Mouse (Mus musculus) kidney, adult 2 months (tissue): ENCODE data around the gene Vps26c.

Source experiments
- CTCF ChIP-seq: fragments of 200-500 bp; conservative IDR thresholded peaks from 2 replicates; pipeline ENCODE4 v1.5.1; 2011; ENCODE audit warnings: low read depth, mild to moderate bottlenecking, control low read depth, low read length, moderate library complexity, mixed read lengths; ENCODE audit not compliant: insufficient read depth, insufficient read length
- POLR2A ChIP-seq: fragments of 200-500 bp; IDR thresholded peaks from one replicate; pipeline ENCODE4 v1.6.1; 2011; ENCODE audit warnings: low read depth, low read length, control low read depth

DNA sequence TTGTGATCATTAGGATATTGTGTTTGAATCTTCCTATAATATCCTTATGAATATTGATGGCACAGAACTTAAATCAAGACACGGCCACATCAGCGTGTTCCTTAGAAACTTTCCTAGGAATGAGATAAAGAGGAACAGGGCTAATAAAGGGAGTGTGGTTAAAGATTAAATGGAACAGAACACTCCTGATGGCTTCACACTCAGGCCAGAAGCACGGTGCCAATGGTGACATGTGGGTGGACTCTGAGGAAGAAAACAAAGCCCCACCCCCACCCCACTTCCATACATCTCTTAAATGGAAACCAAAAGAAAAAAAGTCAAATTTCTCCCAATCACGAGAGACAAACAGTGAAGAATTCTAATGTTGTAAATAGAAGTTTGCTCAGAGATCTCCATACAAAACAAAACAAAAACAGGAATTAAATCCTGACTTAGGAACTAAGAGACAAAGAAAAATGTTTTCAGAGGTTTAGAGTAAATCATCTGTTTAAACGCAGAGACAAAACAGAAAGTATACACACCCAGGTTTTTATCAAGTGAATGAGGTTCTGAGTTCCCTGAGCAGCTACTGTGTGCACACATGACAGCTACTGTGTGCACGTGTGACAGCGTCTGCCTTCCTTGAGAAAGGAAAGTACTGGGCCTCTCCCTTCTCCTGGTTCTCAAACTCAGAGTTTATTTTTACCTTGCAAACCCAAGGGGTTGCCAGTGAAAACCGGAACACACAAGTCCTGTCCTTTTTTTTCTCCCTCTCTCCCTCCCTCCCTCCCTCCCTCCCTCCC, 19.3 kb upstream of the Vps26c start:
- TF ChIP-seq POLR2A (no peak), CTCF (no peak)
